Mouse (Mus musculus) erythroblast, embryonic 14.5 days (primary cell): ENCODE data around the gene Gm10053.

Experiments used
- GATA1 ChIP-seq: IDR thresholded peaks from 2 replicates; pipeline ENCODE4 v1.6.1; 2012; ENCODE audit warnings: low read length, inconsistent platforms, mixed read lengths
- TAL1 ChIP-seq: IDR thresholded peaks from 3 replicates; pipeline ENCODE4 v1.6.1; 2012; ENCODE audit warnings: low read length, inconsistent platforms, mixed read lengths

DNA sequence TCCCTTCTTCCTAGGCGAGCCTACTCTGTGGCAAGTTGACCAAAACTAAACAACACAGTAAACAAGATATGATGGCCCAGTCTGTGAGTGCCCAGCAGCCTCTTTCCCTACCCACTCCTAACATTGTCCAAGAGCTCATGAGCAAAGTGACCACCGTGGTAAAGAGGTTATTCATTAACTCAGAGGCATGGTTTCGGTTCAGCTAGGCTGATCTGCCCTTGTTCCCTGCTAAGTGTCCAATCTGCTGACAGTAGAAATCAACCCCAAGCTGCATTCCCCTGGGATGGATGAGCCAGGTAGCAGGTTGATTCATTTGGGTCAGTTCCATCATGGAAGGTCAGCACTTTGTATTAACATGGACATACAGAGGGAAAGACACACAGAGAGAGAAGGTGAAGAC is 33.4 kb upstream of the Gm10053 start:
- TF ChIP-seq GATA1 = no peak
- TF ChIP-seq TAL1 = no peak
